Mouse (Mus musculus) cerebral cortex, adult 2 months (tissue): ENCODE measurements around the gene Ubxn10.

Experiments
- WGBS: fragments of 180-500 bp; shearing (Covaris S2); methylation state at CpG from one replicate; pipeline ENCODE4 v1.1.7; 2018; 5-methylcytosine and 5-hydroxymethylcytosine counted together

The Ubxn10 gene

GRCm38 (mm10) chr4:138734105-138734504, 2.9 kb downstream of the Ubxn10 start:
- WGBS, result 75% methylated on average over 7 of the region's 7 CpGs

DNA sequence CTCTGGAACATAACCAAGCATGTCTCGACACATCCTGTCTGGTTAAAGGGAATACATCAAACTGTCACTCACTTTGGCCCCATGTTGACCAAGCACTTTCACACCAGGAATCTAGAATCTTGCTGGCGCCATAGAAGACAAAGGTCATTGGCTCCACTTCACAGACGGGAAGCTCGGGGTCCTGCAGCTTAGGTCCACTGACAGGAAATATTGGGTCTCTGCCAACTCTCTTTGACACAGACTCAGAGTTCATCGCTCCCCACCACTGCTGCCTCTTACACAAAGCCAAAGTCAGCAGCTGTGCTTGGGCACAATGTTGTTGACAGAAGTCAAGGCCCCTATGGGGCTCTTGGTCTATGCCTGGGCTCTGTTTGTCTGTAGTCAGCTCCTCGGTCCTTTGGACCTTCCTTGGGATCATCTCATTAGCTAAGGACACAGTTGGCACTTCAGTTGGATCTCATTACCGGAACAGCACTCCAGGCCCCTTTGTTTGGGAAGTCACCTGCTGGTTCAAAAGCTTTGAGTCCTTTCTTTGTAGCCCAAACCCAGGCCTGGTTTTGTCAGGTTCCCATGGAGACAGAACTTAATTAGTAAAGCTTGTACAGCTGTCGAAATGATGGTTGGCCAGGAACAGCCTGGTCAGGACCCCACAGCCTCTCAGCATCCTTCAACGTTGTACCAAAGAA, 7.8 kb downstream of the Ubxn10 start:
- WGBS, result 52% methylated on average over 9 of the region's 9 CpGs

DNA sequence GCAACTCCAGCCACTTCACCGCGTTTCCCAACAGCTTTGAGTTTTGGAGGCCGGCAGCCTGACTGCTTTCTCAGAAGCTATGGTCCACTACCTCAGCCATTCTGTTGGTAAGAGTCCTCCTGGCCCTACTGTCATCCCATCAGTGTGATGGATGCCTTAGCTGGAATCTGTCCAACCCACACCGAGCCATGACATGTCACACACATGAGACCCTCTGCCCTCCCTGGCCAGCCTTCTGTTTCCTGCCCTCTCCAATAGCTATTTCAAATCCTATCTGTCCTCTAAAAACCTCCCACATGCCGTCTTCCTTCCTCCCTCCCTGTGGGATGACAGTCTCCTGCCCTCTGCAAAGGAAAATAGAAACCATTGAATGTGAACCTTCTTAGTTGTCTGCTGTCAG, 11.2 kb downstream of the Ubxn10 start:
- 57% methylated on average over 5 of the region's 5 CpGs for WGBS

- 8% methylated on average over 13 of the region's 13 CpGs for WGBS
These were observed 11.9 kb downstream of the Ubxn10 start for GRCm38 (mm10) chr4:138725127-138725461.

DNA sequence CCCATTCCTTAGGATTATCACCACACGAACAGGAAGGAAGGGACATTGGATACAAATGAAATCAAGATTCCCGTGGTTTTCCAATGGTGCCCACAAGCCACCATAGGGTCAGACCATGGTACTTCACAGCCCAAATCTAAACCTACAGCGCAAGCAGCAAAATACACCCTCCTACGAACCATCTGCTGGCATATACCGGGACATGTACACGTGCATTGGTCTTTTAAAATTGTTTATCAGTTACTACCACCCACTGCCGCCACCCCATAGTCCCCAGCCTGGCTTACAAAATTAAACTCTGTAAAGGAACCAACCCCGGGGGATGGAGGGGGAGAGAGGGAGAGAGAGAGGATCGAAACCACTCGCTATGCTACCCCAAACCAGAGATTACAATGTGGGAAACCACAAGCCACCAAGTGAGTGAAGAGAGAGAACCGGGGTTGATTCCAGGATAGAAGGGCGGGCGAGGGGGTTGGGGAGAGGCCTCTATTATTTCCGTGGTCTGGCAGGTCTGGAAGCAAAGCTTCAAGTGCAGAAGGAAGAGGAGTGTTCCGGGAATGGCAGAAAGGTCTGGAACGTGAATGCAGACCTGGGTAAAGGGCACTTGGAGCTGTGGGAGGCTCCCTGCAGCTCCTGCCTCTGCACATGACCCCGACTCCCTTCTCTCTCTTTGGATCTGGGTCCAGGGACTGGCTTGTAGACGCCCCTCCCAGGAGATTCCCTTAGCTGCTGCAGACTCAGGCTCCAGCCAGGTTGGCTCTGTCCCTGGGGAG, 12.4 kb downstream of the Ubxn10 start, which contains the start of gene Pla2g2c:
Gene Pla2g2c (plus strand): TSS at position 439 of the 773 bp plus-strand sequence.
- WGBS, result 37% methylated on average over 18 of the region's 18 CpGs

GRCm38 (mm10) chr4:138723493-138724281, 13.3 kb downstream of the Ubxn10 start:
- 36% methylated on average over 15 of the region's 15 CpGs for WGBS

DNA sequence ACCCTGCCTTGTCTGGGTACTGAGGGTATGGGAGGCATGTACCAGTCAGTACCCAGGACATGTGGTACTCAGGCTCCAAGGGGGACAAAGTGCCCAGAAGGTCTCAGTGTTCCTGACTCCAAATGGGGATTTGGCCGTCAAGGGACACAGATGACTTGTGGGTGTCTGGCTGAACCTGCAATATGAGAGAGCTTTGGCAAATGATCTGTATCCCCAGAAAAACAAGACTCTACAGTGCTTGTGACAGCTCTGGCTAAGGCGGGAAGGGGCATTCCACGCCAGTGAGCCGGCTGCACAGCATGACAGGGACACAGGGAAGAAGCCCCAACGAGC, 17.7 kb downstream of the Ubxn10 start:
- 64% methylated on average over 5 of the region's 5 CpGs for WGBS

DNA sequence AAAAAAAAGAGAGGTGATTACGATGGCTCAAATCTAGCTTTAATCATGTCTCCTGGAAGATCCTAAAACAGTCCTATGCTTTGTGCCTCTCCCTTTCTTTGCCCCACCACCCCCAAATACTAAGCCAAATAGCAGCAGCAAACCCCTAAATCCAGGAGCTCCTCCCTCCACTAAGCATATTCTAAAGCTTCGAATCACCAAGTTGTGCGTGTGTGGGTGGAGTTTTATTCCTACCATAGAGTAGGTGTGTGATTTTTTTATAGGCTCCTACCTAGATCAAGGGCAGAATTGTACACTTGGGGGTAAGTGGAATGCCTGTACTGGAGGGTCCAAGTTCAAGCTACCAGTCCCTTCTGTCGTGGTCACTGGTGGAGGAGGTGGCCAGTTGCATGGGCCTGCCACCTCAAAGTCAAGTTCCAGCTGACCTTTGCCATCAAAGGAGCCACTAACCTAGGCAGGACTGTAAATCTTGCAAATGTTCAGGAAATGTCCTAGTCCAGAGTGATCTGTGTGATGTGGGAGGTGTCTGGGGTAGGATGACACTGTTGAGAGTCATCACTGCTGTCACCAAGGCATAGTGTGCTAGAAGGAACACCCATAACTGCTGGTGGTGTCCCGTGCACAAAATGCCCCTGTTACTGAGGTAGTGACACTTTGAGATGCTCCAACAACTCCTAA, 18.2 kb downstream of the Ubxn10 start:
- 52% methylated on average over 5 of the region's 5 CpGs for WGBS

DNA sequence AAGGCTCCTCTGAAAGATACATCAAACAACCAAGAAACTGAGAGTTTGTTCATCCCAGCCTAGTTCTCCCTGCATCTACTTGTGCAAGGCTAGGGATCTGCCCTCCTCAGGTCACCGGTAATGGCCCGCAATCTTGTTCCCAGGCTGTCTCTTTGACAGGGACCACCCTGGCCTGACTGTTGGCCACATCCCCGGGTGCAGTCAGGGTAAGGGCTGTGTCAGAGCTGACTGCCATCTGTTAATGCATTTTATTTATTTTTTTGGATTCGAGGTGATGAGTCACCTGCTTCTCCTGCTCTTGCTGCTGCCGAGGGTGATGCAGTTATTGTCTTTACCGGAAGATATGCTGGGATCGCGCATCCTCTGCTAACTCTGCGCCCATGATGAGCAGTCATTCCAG, 20.3 kb downstream of the Ubxn10 start:
- WGBS, result 75% methylated on average over 9 of the region's 9 CpGs

- WGBS, result 76% methylated on average over 1 of the region's 1 CpGs
These were observed 22.8 kb downstream of the Ubxn10 start for GRCm38 (mm10) chr4:138714186-138714585.

DNA sequence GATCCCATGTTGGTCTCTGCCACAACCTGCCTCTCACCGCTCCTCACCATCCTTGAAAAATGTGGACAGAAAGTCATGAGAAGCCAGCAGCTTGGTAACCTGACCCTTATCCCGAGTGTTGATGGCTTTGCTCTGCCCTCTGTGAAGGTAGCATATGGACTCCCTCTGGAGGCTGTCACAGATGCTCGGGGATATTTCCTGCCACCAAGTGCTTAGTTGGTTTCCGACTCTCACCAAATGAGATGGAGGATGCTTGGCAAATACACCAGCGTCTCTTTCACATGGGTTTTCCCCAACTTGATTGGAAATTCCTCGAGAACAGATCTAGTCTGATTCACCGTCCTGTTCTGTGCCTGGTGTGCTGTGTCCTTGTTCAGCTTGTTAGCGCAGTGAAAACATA, 24.3 kb downstream of the Ubxn10 start:
- 73% methylated on average over 8 of the region's 8 CpGs for WGBS

GRCm38 (mm10) chr4:138712096-138712495, 24.9 kb downstream of the Ubxn10 start:
- 95% methylated on average over 11 of the region's 11 CpGs for WGBS

GRCm38 (mm10) chr4:138711051-138711820, 25.7 kb downstream of the Ubxn10 start:
- 58% methylated on average over 17 of the region's 17 CpGs for WGBS

DNA sequence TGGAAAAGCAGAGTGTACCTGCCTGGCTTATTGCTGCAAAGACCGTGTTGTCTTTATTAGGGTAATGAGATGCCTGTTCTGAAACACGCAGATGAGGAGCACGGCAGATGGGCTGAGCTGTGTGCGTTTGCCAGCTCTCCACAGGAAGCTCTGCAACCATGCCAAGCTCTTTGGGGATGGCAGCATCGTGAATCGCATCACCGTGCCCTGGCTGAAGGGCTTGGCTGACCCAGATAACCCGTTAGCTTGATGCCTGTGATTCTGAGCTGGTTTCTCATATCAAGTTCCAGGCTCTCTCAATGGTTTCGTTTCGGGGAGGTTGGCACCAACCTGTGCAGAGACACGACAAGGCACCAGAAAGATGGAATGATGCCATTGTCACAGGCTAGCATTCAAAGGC, 26.3 kb downstream of the Ubxn10 start:
- 34% methylated on average over 11 of the region's 11 CpGs for WGBS

DNA sequence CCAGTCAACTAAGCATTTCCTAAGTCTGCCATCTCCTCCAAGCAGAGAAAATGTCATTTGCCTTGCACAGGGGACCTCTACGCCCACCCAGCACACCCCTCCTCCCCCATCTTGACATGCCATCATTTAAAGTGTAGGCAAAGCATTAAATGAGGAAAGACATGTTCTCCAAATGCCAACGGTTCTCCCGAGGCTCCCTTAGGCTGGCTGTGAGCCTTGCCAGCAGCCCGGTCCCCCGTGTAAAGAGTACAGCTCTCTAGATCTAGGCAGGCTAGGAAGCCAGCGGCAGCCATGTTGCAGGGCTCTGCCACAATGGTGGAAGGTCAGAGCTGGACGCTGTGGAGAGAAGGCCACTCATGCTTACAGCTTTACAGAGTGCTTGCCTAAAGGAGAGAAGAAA, 27.0 kb downstream of the Ubxn10 start:
- 44% methylated on average over 7 of the region's 7 CpGs for WGBS

DNA sequence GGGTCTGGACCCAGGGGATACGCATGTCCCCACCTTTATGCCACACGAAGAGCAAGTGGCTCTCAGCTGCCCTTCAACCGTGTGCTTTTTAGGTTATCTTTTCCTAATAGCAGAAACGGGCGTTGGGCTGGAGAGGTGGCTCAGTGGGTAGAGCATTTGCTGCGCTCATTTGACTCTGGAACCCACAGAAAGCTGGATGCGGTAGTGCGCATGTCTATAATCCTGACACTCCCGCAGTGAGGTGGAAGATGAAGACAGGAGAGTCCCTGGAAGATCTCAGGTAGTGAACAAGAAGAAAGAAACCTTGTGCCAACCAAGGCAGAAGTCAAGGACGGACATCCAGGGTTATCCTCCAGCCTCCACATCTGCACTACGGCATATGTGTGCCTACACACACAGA, 27.7 kb downstream of the Ubxn10 start:
- 89% methylated on average over 11 of the region's 11 CpGs for WGBS

DNA sequence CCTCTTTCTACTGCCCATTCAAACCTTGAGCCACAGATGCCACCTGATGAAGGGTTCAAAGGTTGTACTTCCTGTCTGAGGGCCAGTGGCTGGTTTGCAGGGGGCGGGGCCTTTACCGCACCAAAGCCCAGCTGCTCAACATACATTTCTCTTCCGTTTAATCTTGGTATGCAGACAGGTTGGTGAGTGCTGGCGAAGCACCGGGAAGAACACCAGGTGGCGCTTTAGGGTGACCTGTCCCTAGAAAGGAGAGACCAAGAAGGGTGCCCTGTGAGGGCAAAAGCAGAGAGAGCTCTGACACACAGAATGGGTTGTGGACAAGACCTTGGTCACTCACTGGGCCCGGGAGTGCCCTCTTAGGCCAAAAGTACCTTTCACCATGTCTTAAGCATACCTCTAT, 28.3 kb downstream of the Ubxn10 start:
- WGBS, result 26% methylated on average over 7 of the region's 7 CpGs

GRCm38 (mm10) chr4:138706620-138707019, 30.3 kb downstream of the Ubxn10 start:
- WGBS, result 97% methylated on average over 8 of the region's 8 CpGs

DNA sequence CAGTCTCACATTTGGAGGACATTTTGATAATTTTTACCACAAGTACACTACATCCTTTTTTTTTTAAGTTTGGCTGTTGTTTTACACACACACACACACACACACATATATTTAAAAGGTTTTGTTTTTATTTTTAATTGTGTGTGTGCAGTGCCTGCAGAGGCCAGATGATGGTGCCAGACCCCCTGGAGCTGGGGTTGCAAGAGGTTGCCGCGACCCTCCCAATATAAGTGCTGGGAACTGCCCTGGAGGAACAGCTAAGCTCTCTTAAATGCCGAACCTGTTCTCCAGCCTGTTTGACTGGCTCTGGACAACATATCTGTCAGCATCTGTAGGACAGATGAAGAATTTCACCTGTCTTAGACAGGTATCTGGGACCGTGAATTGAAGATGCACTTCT, 32.8 kb downstream of the Ubxn10 start:
- WGBS, result 88% methylated on average over 4 of the region's 4 CpGs

DNA sequence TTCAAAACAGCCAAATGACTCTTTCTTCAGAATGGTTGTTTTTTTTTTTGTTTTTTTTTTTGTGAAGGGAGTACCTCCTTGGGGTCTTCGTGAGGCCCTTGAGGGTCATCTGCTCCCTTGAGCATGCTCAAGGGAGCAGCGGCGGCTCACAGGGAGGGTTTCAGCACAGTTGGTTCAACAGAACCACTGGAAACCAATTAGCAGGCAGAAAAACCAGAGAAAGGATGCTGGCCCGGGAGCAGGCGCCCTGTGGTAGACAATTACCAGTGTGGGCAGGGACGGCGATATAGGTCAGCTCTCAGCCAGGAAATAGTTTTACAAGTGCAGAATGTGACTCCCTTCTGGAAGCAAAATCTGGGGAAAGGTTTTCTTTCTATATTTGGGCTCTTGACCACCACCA, 33.4 kb downstream of the Ubxn10 start:
- whole genome bisulfite sequencing, result 54% methylated on average over 7 of the region's 7 CpGs

- WGBS, result 58% methylated on average over 8 of the region's 8 CpGs
These were observed 34.4 kb downstream of the Ubxn10 start for GRCm38 (mm10) chr4:138702528-138702927.
